Mouse (Mus musculus): ENCODE data around the gene Parp16. TPM values are rescaled to one million over a fixed set of nuclear protein-coding genes. Genes with fewer than 3 reads are reported as not detected.
A peak's percentile ranks its signal among the peaks of the same experiment; 100 is the strongest.

The Parp16 gene
- polyA plus RNA-seq, 1 experiment from 2014 or later: 6.0 TPM

DNA sequence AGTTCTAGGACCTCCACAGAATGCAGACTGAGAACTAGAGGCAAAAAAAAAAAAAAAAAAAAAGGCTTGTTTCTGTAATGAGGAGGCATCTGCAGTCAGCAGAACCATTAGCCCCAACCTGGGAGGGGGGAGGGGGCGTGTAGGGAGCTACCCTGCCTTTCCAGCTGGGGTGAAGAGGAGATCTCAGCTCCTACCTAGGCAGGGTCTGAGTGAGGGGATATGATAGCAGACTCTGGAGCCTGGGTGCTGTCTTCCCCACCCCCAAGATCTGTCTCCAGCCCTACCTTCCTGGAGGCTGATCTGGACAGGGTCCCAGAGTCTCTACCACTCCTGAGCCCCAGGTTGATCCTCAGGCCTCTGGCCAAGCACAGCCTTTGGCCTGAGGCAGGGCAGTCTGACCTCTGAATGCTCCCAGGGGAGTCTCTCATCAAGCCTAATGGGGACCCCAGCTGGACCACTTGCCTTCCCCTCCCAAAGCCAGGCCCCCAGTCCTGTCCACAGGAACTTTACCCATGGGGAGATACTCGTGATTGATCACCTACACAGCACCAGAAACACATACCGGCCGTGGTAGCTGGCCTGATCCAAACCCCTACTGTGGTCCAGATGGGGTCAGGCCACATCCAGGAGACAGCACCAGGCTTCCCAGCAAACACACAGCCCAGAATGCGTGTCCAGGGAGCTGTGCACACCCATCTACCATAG lies 19.8 kb upstream of the Parp16 start:
- Histone ChIP-seq H3K4me3 (ENCODE audit: low read depth, low read length) (no peak overlapping the region), H3K9me3 (ENCODE audit: control insufficient read depth, low read depth, low read length) (no peaks in the 10 kb centered on the region), H3K27me3 (ENCODE audit: control insufficient read depth, insufficient read depth, low read length) (no peaks in the 10 kb centered on the region), H3K9ac (replicated peaks; ENCODE audit: low read depth, low read length) (no peak overlapping the region), H3K4me2 (replicated peaks; ENCODE audit: low read depth, low read length) (no peak overlapping the region), H3K4me1 (ENCODE audit: control insufficient read depth, insufficient read depth, low read length) (peaks cover 36% of the 10 kb centered on the region), H3K36me3 (ENCODE audit: control insufficient read depth, insufficient read depth, low read length) (no peaks in the 10 kb centered on the region), H3K27ac (ENCODE audit: low read length) (no peak overlapping the region)
- ATAC-seq (ENCODE audit: insufficient number of reproducible peaks, insufficient read depth, low FRiP score, low read depth): no peak
- 43% methylated on average over 5 of the region's 5 CpGs for WGBS

DNA sequence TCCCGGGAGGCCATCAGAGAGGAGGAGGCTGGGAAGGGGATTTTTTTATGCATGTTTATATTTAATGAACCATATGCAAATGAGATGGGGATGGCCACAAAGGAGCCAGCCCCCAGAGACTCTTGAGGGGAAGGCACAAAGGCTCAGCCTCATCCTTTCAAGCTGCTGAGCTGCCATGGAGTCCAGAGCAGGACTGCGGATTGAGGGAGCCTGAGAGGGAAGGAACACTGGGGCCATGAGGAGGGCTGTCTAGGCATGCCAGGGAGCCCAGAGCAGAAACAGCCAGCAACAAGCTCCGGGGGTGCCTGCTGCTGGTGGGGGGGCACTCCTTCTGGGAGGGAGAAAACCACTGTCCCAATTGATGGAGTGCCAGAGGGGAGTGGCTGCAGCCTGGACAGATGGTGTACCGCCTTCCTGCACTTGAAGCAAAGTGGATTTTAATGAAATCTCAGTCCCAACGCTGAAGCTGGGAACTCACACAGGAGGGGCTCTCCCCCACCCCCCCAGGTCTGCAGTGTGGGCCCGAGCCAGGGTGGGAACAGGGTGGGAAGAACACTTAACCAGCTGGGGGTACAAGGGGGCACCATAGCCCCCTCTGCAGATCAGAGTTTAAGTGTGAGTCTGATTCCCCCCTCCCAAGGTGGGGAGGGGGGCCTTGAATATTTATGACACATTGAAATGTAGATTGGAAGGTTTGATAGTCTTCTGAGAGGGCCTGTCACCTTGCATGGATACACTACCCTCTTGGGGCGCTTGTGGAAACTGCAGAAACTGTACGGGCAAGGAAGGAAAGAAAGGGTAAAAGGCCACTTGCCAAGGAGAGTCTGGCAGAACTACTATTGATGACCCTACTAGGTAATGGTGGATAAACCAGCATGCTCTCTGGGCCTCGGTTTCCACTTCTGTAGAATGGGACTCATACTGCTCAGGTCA lies 18.9 kb upstream of the Parp16 start:
- H3K36me3 ChIP-seq (ENCODE audit: control insufficient read depth, insufficient read depth, low read length): no peaks in the 10 kb centered on the region
- H3K4me3 ChIP-seq (ENCODE audit: low read depth, low read length): no peak overlapping the region
- no peaks in the 10 kb centered on the region for H3K9me3 ChIP-seq (ENCODE audit: control insufficient read depth, low read depth, low read length)
- H3K9ac ChIP-seq (replicated peaks; ENCODE audit: low read depth, low read length): no peak overlapping the region
- peaks cover 43% of the 10 kb centered on the region for H3K4me1 ChIP-seq (ENCODE audit: control insufficient read depth, insufficient read depth, low read length)
- 37% methylated on average over 9 of the region's 9 CpGs for WGBS
- no peak overlapping the region for H3K27ac ChIP-seq (ENCODE audit: low read length)
- no peaks in the 10 kb centered on the region for H3K27me3 ChIP-seq (ENCODE audit: control insufficient read depth, insufficient read depth, low read length)
- H3K4me2 ChIP-seq (replicated peaks; ENCODE audit: low read depth, low read length): no peak overlapping the region
- ATAC-seq (ENCODE audit: insufficient number of reproducible peaks, insufficient read depth, low FRiP score, low read depth): no peak

DNA sequence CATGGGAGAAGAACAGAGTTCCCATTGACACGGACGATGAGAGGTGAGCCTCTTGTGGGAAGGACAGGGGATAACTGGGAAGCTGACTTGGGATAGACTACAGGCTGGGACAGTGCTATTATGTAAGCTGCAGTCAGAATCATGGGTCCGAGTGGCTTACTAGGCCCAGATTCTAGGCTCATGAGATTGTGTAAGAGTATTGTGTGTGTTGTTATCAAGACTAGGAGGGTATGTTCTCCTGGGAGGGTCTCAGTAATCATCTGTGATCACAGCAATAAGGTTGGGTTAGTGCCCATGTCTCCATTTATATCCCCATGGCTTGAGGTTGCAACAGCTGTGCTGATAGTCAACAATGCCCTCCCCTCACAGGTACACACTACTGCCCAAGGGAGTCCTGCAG lies 17.7 kb upstream of the Parp16 start:
- no peak overlapping the region for H3K4me3 ChIP-seq (ENCODE audit: low read depth, low read length)
- WGBS: 77% methylated on average over 3 of the region's 3 CpGs
- no peak overlapping the region for H3K27ac ChIP-seq (ENCODE audit: low read length)
- H3K9ac ChIP-seq (replicated peaks; ENCODE audit: low read depth, low read length): no peak overlapping the region
- H3K4me1 ChIP-seq (ENCODE audit: control insufficient read depth, insufficient read depth, low read length): peaks cover 43% of the 10 kb centered on the region
- no peak for ATAC-seq (ENCODE audit: insufficient number of reproducible peaks, insufficient read depth, low FRiP score, low read depth)
- H3K4me2 ChIP-seq (replicated peaks; ENCODE audit: low read depth, low read length): no peak overlapping the region
- H3K27me3 ChIP-seq (ENCODE audit: control insufficient read depth, insufficient read depth, low read length): no peaks in the 10 kb centered on the region
- H3K36me3 ChIP-seq (ENCODE audit: control insufficient read depth, insufficient read depth, low read length): no peaks in the 10 kb centered on the region
- no peaks in the 10 kb centered on the region for H3K9me3 ChIP-seq (ENCODE audit: control insufficient read depth, low read depth, low read length)

DNA sequence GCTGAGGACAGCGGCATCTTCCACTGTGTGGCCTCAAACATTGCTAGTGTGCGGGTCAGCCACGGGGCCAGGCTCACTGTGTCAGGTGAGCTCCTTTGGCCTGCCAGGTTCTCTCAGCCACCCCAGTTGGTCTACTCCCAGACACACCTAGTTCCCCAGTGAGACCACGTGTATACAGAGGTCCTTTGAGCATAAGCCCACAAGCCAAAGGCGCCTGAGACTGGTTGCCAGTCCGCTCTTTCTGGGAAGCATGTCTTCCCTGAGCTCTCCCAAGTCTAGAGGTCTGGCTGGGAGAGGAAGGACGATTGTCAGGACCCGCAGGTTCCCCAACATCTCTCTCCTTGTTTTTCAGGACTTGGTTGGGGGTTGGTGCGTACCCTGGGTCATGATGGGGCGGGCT lies 17.2 kb upstream of the Parp16 start:
- peaks cover 43% of the 10 kb centered on the region for H3K4me1 ChIP-seq (ENCODE audit: control insufficient read depth, insufficient read depth, low read length)

DNA sequence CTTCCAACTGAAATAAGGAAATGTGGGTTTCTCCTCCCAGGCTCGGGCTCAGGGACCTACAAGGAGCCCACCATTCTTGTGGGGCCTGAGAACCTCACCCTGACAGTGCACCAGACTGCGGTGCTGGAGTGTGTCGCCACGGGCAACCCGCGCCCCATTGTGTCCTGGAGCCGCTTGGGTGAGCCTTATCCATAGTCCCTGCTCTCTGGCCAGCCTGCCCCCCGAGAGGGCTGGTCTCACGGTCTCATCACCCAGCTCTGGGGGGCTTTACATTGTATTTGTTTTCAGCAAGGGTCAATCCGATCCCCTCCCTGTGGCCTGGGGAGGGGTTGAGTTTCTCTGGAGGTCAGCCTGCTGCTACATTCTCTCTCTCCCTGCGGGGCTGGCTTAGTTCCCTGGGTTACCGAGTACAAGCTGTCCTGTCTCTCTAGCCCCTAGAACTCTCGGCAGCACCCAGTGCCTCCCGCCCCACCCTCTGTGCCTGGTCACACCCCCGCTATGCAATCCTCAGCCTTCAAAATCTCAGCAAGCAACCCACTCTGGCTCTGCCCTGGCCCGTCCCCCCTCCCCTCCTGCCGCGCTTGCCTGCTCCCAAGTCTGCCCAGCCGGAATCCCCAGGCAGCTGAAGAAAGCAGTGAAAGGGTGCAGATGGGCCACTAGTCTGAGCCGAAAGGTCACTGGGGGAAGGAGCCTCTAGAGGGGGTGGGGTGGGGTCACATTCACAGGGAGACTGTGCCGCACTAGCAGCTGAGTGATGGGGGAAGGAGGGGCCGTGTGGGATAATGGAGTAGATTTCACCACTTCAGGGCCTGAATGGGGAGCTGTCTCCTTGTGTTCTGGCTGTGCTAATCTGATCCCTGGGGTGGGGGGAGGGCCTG lies 16.6 kb upstream of the Parp16 start:
- Histone ChIP-seq H3K27me3 (ENCODE audit: control insufficient read depth, insufficient read depth, low read length) (no peaks in the 10 kb centered on the region), H3K4me2 (replicated peaks; ENCODE audit: low read depth, low read length) (no peak overlapping the region; the same call in 1 of the 2 replicates), H3K36me3 (ENCODE audit: control insufficient read depth, insufficient read depth, low read length) (no peaks in the 10 kb centered on the region), H3K4me3 (ENCODE audit: low read depth, low read length) (no peak overlapping the region), H3K9ac (replicated peaks; ENCODE audit: low read depth, low read length) (no peak overlapping the region), H3K9me3 (ENCODE audit: control insufficient read depth, low read depth, low read length) (no peaks in the 10 kb centered on the region), H3K27ac (ENCODE audit: low read length) (peak overlapping the region; percentile 35; the same call in 1 of the 2 replicates), H3K4me1 (ENCODE audit: control insufficient read depth, insufficient read depth, low read length) (peaks cover 43% of the 10 kb centered on the region)
- peak; percentile 73 for ATAC-seq (ENCODE audit: insufficient number of reproducible peaks, insufficient read depth, low FRiP score, low read depth)
- WGBS: 13% methylated on average over 22 of the region's 22 CpGs

More for the DNA sequence above, 17.2 kb upstream of the Parp16 start:
- Histone ChIP-seq H3K36me3 (ENCODE audit: control insufficient read depth, insufficient read depth, low read length) (no peaks in the 10 kb centered on the region), H3K4me3 (ENCODE audit: low read depth, low read length) (no peak overlapping the region), H3K4me2 (replicated peaks; ENCODE audit: low read depth, low read length) (no peak overlapping the region), H3K9ac (replicated peaks; ENCODE audit: low read depth, low read length) (no peak overlapping the region), H3K27me3 (ENCODE audit: control insufficient read depth, insufficient read depth, low read length) (no peaks in the 10 kb centered on the region), H3K27ac (ENCODE audit: low read length) (no peak overlapping the region; the same call in 1 of the 2 replicates), H3K9me3 (ENCODE audit: control insufficient read depth, low read depth, low read length) (no peaks in the 10 kb centered on the region)
- WGBS: 63% methylated on average over 10 of the region's 10 CpGs
- no peak for ATAC-seq (ENCODE audit: insufficient number of reproducible peaks, insufficient read depth, low FRiP score, low read depth)

DNA sequence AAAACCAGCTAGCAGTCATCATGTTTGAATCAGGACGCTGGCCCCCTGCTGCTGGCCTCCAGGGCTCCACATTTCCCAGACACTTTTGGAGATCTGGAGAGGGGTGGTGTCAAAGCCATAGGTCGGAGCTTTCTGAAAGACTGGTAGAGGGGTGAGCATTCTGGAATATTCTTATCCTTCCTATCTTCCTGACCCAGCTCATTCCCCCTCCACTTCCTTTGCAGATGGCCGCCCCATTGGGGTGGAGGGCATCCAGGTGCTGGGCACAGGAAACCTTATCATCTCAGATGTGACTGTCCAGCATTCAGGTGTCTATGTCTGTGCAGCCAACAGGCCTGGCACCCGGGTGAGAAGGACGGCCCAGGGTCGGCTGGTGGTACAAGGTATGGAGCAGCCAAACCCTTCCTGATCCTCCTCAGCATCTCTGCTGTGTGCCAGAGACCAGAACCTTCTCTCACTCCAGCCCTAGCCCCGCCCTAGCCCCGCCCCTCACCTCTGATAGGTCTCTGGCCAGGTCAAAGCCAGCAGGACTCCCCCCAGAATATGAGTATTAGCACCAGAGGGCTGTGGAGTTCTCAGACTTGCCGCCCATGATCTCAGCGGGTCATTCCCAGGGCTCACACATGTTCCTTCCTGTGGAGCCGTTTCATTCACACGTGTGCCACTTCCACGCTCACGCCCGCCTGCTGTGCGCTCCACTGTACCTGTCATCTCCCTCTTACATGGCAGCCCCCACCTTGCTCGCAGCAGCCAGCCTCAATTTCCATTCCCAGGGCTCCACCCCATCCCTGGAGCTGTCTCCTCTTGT lies 15.1 kb upstream of the Parp16 start:
- Histone ChIP-seq H3K4me3 (ENCODE audit: low read depth, low read length) (no peak overlapping the region), H3K9me3 (ENCODE audit: control insufficient read depth, low read depth, low read length) (no peaks in the 10 kb centered on the region), H3K36me3 (ENCODE audit: control insufficient read depth, insufficient read depth, low read length) (no peaks in the 10 kb centered on the region), H3K4me2 (replicated peaks; ENCODE audit: low read depth, low read length) (0 out of 2 replicates have a peak overlapping the region, but pooled peaks have one; percentile 5), H3K27ac (ENCODE audit: low read length) (no peak overlapping the region), H3K27me3 (ENCODE audit: control insufficient read depth, insufficient read depth, low read length) (no peaks in the 10 kb centered on the region), H3K4me1 (ENCODE audit: control insufficient read depth, insufficient read depth, low read length) (peaks cover 43% of the 10 kb centered on the region), H3K9ac (replicated peaks; ENCODE audit: low read depth, low read length) (no peak overlapping the region)
- ATAC-seq (ENCODE audit: insufficient number of reproducible peaks, insufficient read depth, low FRiP score, low read depth): no peak
- WGBS: 33% methylated on average over 17 of the region's 17 CpGs

DNA sequence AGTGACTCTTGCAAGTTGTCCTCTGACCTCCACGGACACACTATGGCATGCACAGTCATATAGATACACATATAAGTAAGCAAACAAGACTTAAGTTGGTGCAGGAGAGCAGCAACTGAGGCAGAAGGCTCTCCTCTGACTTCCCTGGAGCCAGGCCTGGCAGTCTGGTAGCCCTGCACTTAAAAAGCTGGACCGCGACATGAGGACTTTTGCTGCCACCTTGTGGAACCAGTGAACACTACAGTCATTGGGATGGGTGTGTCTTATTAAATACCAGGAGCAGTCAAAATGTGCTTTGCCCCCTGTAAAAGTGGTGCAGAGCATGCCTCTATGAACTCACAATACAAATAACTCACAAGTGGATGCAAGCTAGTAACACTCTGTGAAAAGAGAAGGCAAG lies 6.6 kb upstream of the Parp16 start:
- Histone ChIP-seq H3K9ac (replicated peaks; ENCODE audit: low read depth, low read length) (no peak overlapping the region), H3K36me3 (ENCODE audit: control insufficient read depth, insufficient read depth, low read length) (no peaks in the 10 kb centered on the region), H3K27me3 (ENCODE audit: control insufficient read depth, insufficient read depth, low read length) (no peaks in the 10 kb centered on the region), H3K4me3 (ENCODE audit: low read depth, low read length) (no peak overlapping the region), H3K4me2 (replicated peaks; ENCODE audit: low read depth, low read length) (no peak overlapping the region), H3K4me1 (ENCODE audit: control insufficient read depth, insufficient read depth, low read length) (peaks cover 12% of the 10 kb centered on the region), H3K9me3 (ENCODE audit: control insufficient read depth, low read depth, low read length) (no peaks in the 10 kb centered on the region), H3K27ac (ENCODE audit: low read length) (no peak overlapping the region)
- WGBS: 8% methylated on average over 3 of the region's 3 CpGs
- ATAC-seq (ENCODE audit: insufficient number of reproducible peaks, insufficient read depth, low FRiP score, low read depth): peak; percentile 34; the same call in 1 of the 2 replicates
